Mouse (Mus musculus) lung, postnatal 14 days (tissue): ENCODE data around the gene Commd3.

Source experiments
- DNase-seq: peaks from one replicate; pipeline ENCODE4 v3.0.0; 2021

Commd3 gene

GRCm38 (mm10) chr2:18672133-18672765 lies at the start of gene Commd3:
Gene Commd3 (plus strand): TSS chr2:18672384.
- DNase-seq = peak; percentile 97

- DNase-seq = no peak
These were observed 49.0 kb upstream of the Commd3 start for GRCm38 (mm10) chr2:18623219-18623618.

- no peak for DNase-seq
These were observed 41.6 kb upstream of the Commd3 start for GRCm38 (mm10) chr2:18630547-18630946.

- peak; percentile 9 for DNase-seq
These were observed 37.1 kb upstream of the Commd3 start for GRCm38 (mm10) chr2:18635052-18635451.

GRCm38 (mm10) chr2:18648563-18648962 lies 23.6 kb upstream of the Commd3 start:
- DNase-seq = no peak

- no peak for DNase-seq
These were observed 17.4 kb upstream of the Commd3 start for GRCm38 (mm10) chr2:18654821-18655220.

- no peak for DNase-seq
These were observed 8.2 kb upstream of the Commd3 start for GRCm38 (mm10) chr2:18664003-18664402.

GRCm38 (mm10) chr2:18671041-18671440 lies 1.1 kb upstream of the Commd3 start:
- DNase-seq = no peak

- DNase-seq = no peak
These were observed 581 bp downstream of the Commd3 start for GRCm38 (mm10) chr2:18672766-18673164.

- no peak for DNase-seq
These were observed 1.6 kb downstream of the Commd3 start for GRCm38 (mm10) chr2:18673766-18674165.

GRCm38 (mm10) chr2:18674193-18674902 lies 2.2 kb downstream of the Commd3 start:
- no peak for DNase-seq

- DNase-seq = no peak
These were observed 3.7 kb downstream of the Commd3 start for GRCm38 (mm10) chr2:18675681-18676456.

- peak; percentile 81 for DNase-seq
These were observed 4.3 kb downstream of the Commd3 start for GRCm38 (mm10) chr2:18676457-18676935.

GRCm38 (mm10) chr2:18676936-18677491 lies 4.8 kb downstream of the Commd3 start, which contains the start of gene Bmi1:
Gene Bmi1 (plus strand): TSS chr2:18677018.
- peak; percentile 65 for DNase-seq

GRCm38 (mm10) chr2:18677631-18678471 lies 5.7 kb downstream of the Commd3 start:
- DNase-seq = peak; percentile 44

GRCm38 (mm10) chr2:18679701-18680100 lies 7.5 kb downstream of the Commd3 start:
- DNase-seq = no peak

GRCm38 (mm10) chr2:18680501-18680900 lies 8.3 kb downstream of the Commd3 start:
- DNase-seq = no peak

- peak; percentile 64 for DNase-seq
These were observed 8.8 kb downstream of the Commd3 start for GRCm38 (mm10) chr2:18680961-18681360.

GRCm38 (mm10) chr2:18684062-18684461 lies 11.9 kb downstream of the Commd3 start:
- no peak for DNase-seq

GRCm38 (mm10) chr2:18686386-18686785 lies 14.2 kb downstream of the Commd3 start:
- DNase-seq = no peak

GRCm38 (mm10) chr2:18686826-18687519 lies 14.8 kb downstream of the Commd3 start:
- no peak for DNase-seq
